Mouse (Mus musculus) lung, postnatal 14 days (tissue): ENCODE data around the gene Cib2.

Experiments
- DNase-seq: peaks from one replicate; pipeline ENCODE4 v3.0.0; 2021

Gene Cib2

GRCm38 (mm10) chr9:54544212-54544953 lies 15.6 kb downstream of the Cib2 start:
- no peak for DNase-seq

GRCm38 (mm10) chr9:54540801-54541200 lies 19.2 kb downstream of the Cib2 start:
- DNase-seq = no peak

GRCm38 (mm10) chr9:54538684-54539083 lies 21.3 kb downstream of the Cib2 start, which contains the start of gene Sh2d7:
Gene Sh2d7, plus strand, starts transcription at chr9:54538984.
- DNase-seq = no peak

- DNase-seq = no peak
Observed at GRCm38 (mm10) chr9:54538244-54538643, 21.8 kb downstream of the Cib2 start.

GRCm38 (mm10) chr9:54537480-54537879 lies 22.5 kb downstream of the Cib2 start:
- DNase-seq = no peak

- DNase-seq = no peak
Observed at GRCm38 (mm10) chr9:54537030-54537429, 23.0 kb downstream of the Cib2 start.

- no peak for DNase-seq
Observed at GRCm38 (mm10) chr9:54536236-54536635, 23.8 kb downstream of the Cib2 start.

GRCm38 (mm10) chr9:54533975-54534374 lies 26.0 kb downstream of the Cib2 start:
- no peak for DNase-seq

- DNase-seq = no peak
Observed at GRCm38 (mm10) chr9:54532926-54533325, 27.1 kb downstream of the Cib2 start.

- no peak for DNase-seq
Observed at GRCm38 (mm10) chr9:54531421-54531820, 28.6 kb downstream of the Cib2 start.

GRCm38 (mm10) chr9:54530836-54531235 lies 29.2 kb downstream of the Cib2 start:
- DNase-seq = no peak

- DNase-seq = no peak
Observed at GRCm38 (mm10) chr9:54529950-54530349, 30.1 kb downstream of the Cib2 start.

GRCm38 (mm10) chr9:54527694-54528093 lies 32.3 kb downstream of the Cib2 start:
- DNase-seq = no peak

GRCm38 (mm10) chr9:54520286-54520685 lies 39.7 kb downstream of the Cib2 start:
- no peak for DNase-seq

- DNase-seq = no peak
Observed at GRCm38 (mm10) chr9:54518921-54519320, 41.1 kb downstream of the Cib2 start.

- no peak for DNase-seq
Observed at GRCm38 (mm10) chr9:54515991-54516390, 44.0 kb downstream of the Cib2 start.

- no peak for DNase-seq
Observed at GRCm38 (mm10) chr9:54502873-54503272, 57.1 kb downstream of the Cib2 start.

GRCm38 (mm10) chr9:54502111-54502495 lies 57.9 kb downstream of the Cib2 start:
- DNase-seq = no peak

GRCm38 (mm10) chr9:54501453-54502110 lies 58.4 kb downstream of the Cib2 start, which contains the start of gene Dmxl2:
Gene Dmxl2, minus strand, starts transcription at chr9:54501626.
- peak; percentile 92 for DNase-seq

GRCm38 (mm10) chr9:54500832-54501452 lies 59.1 kb downstream of the Cib2 start:
- peak; percentile 21 for DNase-seq

- no peak for DNase-seq
Observed at GRCm38 (mm10) chr9:54499791-54500190, 60.2 kb downstream of the Cib2 start.

GRCm38 (mm10) chr9:54499291-54499690 lies 60.7 kb downstream of the Cib2 start:
- no peak for DNase-seq
